Mouse (Mus musculus): ENCODE data around the gene Lnx2.

- TF ChIP-seq CTCF (IDR thresholded peaks at IDR 0.05; ENCODE audit: low read depth) (no peak), EP300 (optimal IDR thresholded peaks at IDR 0.05) (no peak)
Measured at GRCm38 (mm10) chr5:147011333-147011732, 65.1 kb downstream of the Lnx2 start.
